Mouse (Mus musculus): ENCODE data around the gene Slc32a1. TPM values are rescaled to one million over a fixed set of nuclear protein-coding genes. Genes with fewer than 3 reads are reported as not detected.
A peak's percentile ranks its signal among the peaks of the same experiment; 100 is the strongest.

Gene Slc32a1
- polyA plus RNA-seq, 1 experiment from 2014 or later, result not detected

- H3K27ac ChIP-seq (ENCODE audit: low read depth), result no peak overlapping the region
- no peak overlapping the region for H3K9ac ChIP-seq (replicated peaks)
- peaks cover 10% of the 10 kb centered on the region; the same call in 1 of the 2 replicates for H3K27me3 ChIP-seq (ENCODE audit: insufficient read depth, low read length)
- H3K9me3 ChIP-seq (ENCODE audit: low read length), result no peaks in the 10 kb centered on the region
- no peak overlapping the region for H3K4me2 ChIP-seq (ENCODE audit: low read depth, low read length)
- TF ChIP-seq CTCF (IDR thresholded peaks at IDR 0.05; ENCODE audit: low read depth) (no peak), EP300 (IDR thresholded peaks at IDR 0.05; ENCODE audit: low read depth) (no peak)
- no peaks in the 10 kb centered on the region for H3K36me3 ChIP-seq (replicated peaks; ENCODE audit: insufficient read depth, low read length)
- WGBS (ENCODE audit: insufficient replicate concordance), result 35% methylated on average over 7 of the region's 7 CpGs
- ATAC-seq (no peak), DNase-seq (no peak)
- no peak overlapping the region for H3K4me3 ChIP-seq (ENCODE audit: low read depth, low read length)
- H3K4me1 ChIP-seq (ENCODE audit: insufficient read depth), result no peaks in the 10 kb centered on the region
Observed at GRCm38 (mm10) chr2:158595577-158595976, 15.0 kb upstream of the Slc32a1 start.

GRCm38 (mm10) chr2:158596803-158597202 lies 13.8 kb upstream of the Slc32a1 start:
- Histone ChIP-seq H3K4me2 (ENCODE audit: low read depth, low read length) (no peak overlapping the region), H3K4me1 (ENCODE audit: insufficient read depth) (no peaks in the 10 kb centered on the region), H3K36me3 (replicated peaks; ENCODE audit: insufficient read depth, low read length) (no peaks in the 10 kb centered on the region), H3K4me3 (ENCODE audit: low read depth, low read length) (no peak overlapping the region), H3K9me3 (ENCODE audit: low read length) (no peaks in the 10 kb centered on the region), H3K27me3 (ENCODE audit: insufficient read depth, low read length) (peaks cover 13% of the 10 kb centered on the region), H3K9ac (replicated peaks) (no peak overlapping the region), H3K27ac (ENCODE audit: low read depth) (no peak overlapping the region)
- no peak for ATAC-seq
- no peak for TF ChIP-seq CTCF (IDR thresholded peaks at IDR 0.05; ENCODE audit: low read depth)
- WGBS (ENCODE audit: insufficient replicate concordance), result 25% methylated on average over 1 of the region's 1 CpGs
- no peak for DNase-seq

GRCm38 (mm10) chr2:158600517-158600916 lies 10.1 kb upstream of the Slc32a1 start:
- Histone ChIP-seq H3K4me2 (ENCODE audit: low read depth, low read length) (no peak overlapping the region), H3K9ac (replicated peaks) (no peak overlapping the region), H3K27ac (ENCODE audit: low read depth) (no peak overlapping the region), H3K9me3 (ENCODE audit: low read length) (no peaks in the 10 kb centered on the region), H3K36me3 (replicated peaks; ENCODE audit: insufficient read depth, low read length) (no peaks in the 10 kb centered on the region), H3K27me3 (ENCODE audit: insufficient read depth, low read length) (peaks cover 14% of the 10 kb centered on the region), H3K4me3 (ENCODE audit: low read depth, low read length) (no peak overlapping the region), H3K4me1 (ENCODE audit: insufficient read depth) (peaks cover 2% of the 10 kb centered on the region; the same call in 1 of the 2 replicates)
- TF ChIP-seq CTCF (IDR thresholded peaks at IDR 0.05; ENCODE audit: low read depth) (no peak), EP300 (IDR thresholded peaks at IDR 0.05; ENCODE audit: low read depth) (no peak)
- no peak for DNase-seq
- ATAC-seq, result no peak
- WGBS (ENCODE audit: insufficient replicate concordance), result 17% methylated on average over 3 of the region's 3 CpGs

GRCm38 (mm10) chr2:158601326-158601725 lies 9.2 kb upstream of the Slc32a1 start:
- H3K4me2 ChIP-seq (ENCODE audit: low read depth, low read length), result no peak overlapping the region
- no peaks in the 10 kb centered on the region for H3K36me3 ChIP-seq (replicated peaks; ENCODE audit: insufficient read depth, low read length)
- DNase-seq (no peak), ATAC-seq (no peak)
- TF ChIP-seq EP300 (IDR thresholded peaks at IDR 0.05; ENCODE audit: low read depth), result no peak
- TF ChIP-seq CTCF (IDR thresholded peaks at IDR 0.05; ENCODE audit: low read depth), result no peak
- no peak overlapping the region for H3K27ac ChIP-seq (ENCODE audit: low read depth)
- H3K9ac ChIP-seq (replicated peaks), result no peak overlapping the region
- H3K9me3 ChIP-seq (ENCODE audit: low read length), result no peaks in the 10 kb centered on the region
- H3K4me1 ChIP-seq (ENCODE audit: insufficient read depth), result peaks cover 5% of the 10 kb centered on the region; the same call in 1 of the 2 replicates
- H3K27me3 ChIP-seq (ENCODE audit: insufficient read depth, low read length), result peaks cover 10% of the 10 kb centered on the region
- no peak overlapping the region for H3K4me3 ChIP-seq (ENCODE audit: low read depth, low read length)
- WGBS (ENCODE audit: insufficient replicate concordance), result 52% methylated on average over 1 of the region's 1 CpGs

GRCm38 (mm10) chr2:158602663-158603062 lies 7.9 kb upstream of the Slc32a1 start:
- Histone ChIP-seq H3K27ac (ENCODE audit: low read depth) (no peak overlapping the region), H3K36me3 (replicated peaks; ENCODE audit: insufficient read depth, low read length) (no peaks in the 10 kb centered on the region), H3K4me2 (ENCODE audit: low read depth, low read length) (no peak overlapping the region), H3K4me3 (ENCODE audit: low read depth, low read length) (no peak overlapping the region), H3K9me3 (ENCODE audit: low read length) (no peaks in the 10 kb centered on the region), H3K27me3 (ENCODE audit: insufficient read depth, low read length) (peaks cover 19% of the 10 kb centered on the region), H3K9ac (replicated peaks) (no peak overlapping the region), H3K4me1 (ENCODE audit: insufficient read depth) (peaks cover 5% of the 10 kb centered on the region; the same call in 1 of the 2 replicates)
- ATAC-seq, result no peak
- DNase-seq, result no peak
- WGBS (ENCODE audit: insufficient replicate concordance), result 27% methylated on average over 15 of the region's 15 CpGs
- no peak for TF ChIP-seq CTCF (IDR thresholded peaks at IDR 0.05; ENCODE audit: low read depth)
- TF ChIP-seq EP300 (IDR thresholded peaks at IDR 0.05; ENCODE audit: low read depth), result no peak

- Histone ChIP-seq H3K27ac (ENCODE audit: low read depth) (no peak overlapping the region), H3K36me3 (replicated peaks; ENCODE audit: insufficient read depth, low read length) (no peaks in the 10 kb centered on the region), H3K4me3 (ENCODE audit: low read depth, low read length) (no peak overlapping the region), H3K4me2 (ENCODE audit: low read depth, low read length) (no peak overlapping the region), H3K4me1 (ENCODE audit: insufficient read depth) (peaks cover 5% of the 10 kb centered on the region; the same call in 1 of the 2 replicates), H3K9me3 (ENCODE audit: low read length) (no peaks in the 10 kb centered on the region), H3K27me3 (ENCODE audit: insufficient read depth, low read length) (peaks cover 56% of the 10 kb centered on the region), H3K9ac (replicated peaks) (no peak overlapping the region)
- 6% methylated on average over 4 of the region's 4 CpGs for WGBS (ENCODE audit: insufficient replicate concordance)
- no peak for DNase-seq
- peak; percentile 13; the same call in 1 of the 2 replicates for ATAC-seq
- TF ChIP-seq CTCF (IDR thresholded peaks at IDR 0.05; ENCODE audit: low read depth) (no peak), EP300 (IDR thresholded peaks at IDR 0.05; ENCODE audit: low read depth) (no peak)
Observed at GRCm38 (mm10) chr2:158606511-158606964, 4.0 kb upstream of the Slc32a1 start.

- no peak for TF ChIP-seq EP300 (IDR thresholded peaks at IDR 0.05; ENCODE audit: low read depth)
- no peak for TF ChIP-seq CTCF (IDR thresholded peaks at IDR 0.05; ENCODE audit: low read depth)
- no peak overlapping the region for H3K4me3 ChIP-seq (ENCODE audit: low read depth, low read length)
- ATAC-seq, result no peak
- no peak overlapping the region for H3K4me2 ChIP-seq (ENCODE audit: low read depth, low read length)
- no peak for DNase-seq
- peaks cover 6% of the 10 kb centered on the region; the same call in 1 of the 2 replicates for H3K4me1 ChIP-seq (ENCODE audit: insufficient read depth)
- H3K9me3 ChIP-seq (ENCODE audit: low read length), result no peaks in the 10 kb centered on the region
- no peak overlapping the region for H3K9ac ChIP-seq (replicated peaks)
- H3K27me3 ChIP-seq (ENCODE audit: insufficient read depth, low read length), result peaks cover 82% of the 10 kb centered on the region
- H3K27ac ChIP-seq (ENCODE audit: low read depth), result no peak overlapping the region
- no peaks in the 10 kb centered on the region for H3K36me3 ChIP-seq (replicated peaks; ENCODE audit: insufficient read depth, low read length)
- WGBS (ENCODE audit: insufficient replicate concordance), result 2% methylated on average over 27 of the region's 27 CpGs
Observed at GRCm38 (mm10) chr2:158609681-158610080, 886 bp upstream of the Slc32a1 start.
